Mouse (Mus musculus) adrenal gland, postnatal 14 days (tissue): ENCODE data around the gene Pde10a. TPM values are rescaled to one million over a fixed set of nuclear protein-coding genes. Genes with fewer than 3 reads are reported as not detected.

Experiments used
- DNase-seq: peaks from one replicate; pipeline ENCODE4 v3.0.0; 2021; ENCODE audit warnings: mixed read lengths
- total RNA-seq: library from RNA; stranded (reverse); gene quantifications from 2 replicates; pipeline ENCODE4 v1.2.3, GENCODE M21; 2021

Gene Pde10a
- total RNA-seq, 1 experiment from 2014 or later: 33.0 TPM

GRCm38 (mm10) chr17:8581579-8581978 is 56.4 kb downstream of the Pde10a start:
- no peak for DNase-seq

GRCm38 (mm10) chr17:8592427-8593277 is 67.5 kb downstream of the Pde10a start:
- peak; percentile 87 for DNase-seq

GRCm38 (mm10) chr17:8597790-8598189 is 72.6 kb downstream of the Pde10a start:
- DNase-seq: peak; percentile 72

GRCm38 (mm10) chr17:8602976-8603375 is 77.8 kb downstream of the Pde10a start:
- no peak for DNase-seq

GRCm38 (mm10) chr17:8605921-8606320 is 80.7 kb downstream of the Pde10a start:
- DNase-seq: no peak

GRCm38 (mm10) chr17:8606695-8607094 is 81.5 kb downstream of the Pde10a start:
- no peak for DNase-seq

GRCm38 (mm10) chr17:8611916-8612315 is 86.7 kb downstream of the Pde10a start:
- no peak for DNase-seq

- DNase-seq: peak; percentile 86
Observed at GRCm38 (mm10) chr17:8613882-8614551, 88.8 kb downstream of the Pde10a start.

- DNase-seq: no peak
Observed at GRCm38 (mm10) chr17:8620346-8620745, 95.2 kb downstream of the Pde10a start.

GRCm38 (mm10) chr17:8621105-8621504 is 95.9 kb downstream of the Pde10a start:
- no peak for DNase-seq

- DNase-seq: no peak
Observed at GRCm38 (mm10) chr17:8621906-8622305, 96.7 kb downstream of the Pde10a start.

GRCm38 (mm10) chr17:8626421-8626820 is 101.2 kb downstream of the Pde10a start:
- no peak for DNase-seq

- peak; percentile 1 for DNase-seq
Observed at GRCm38 (mm10) chr17:8631701-8632100, 106.5 kb downstream of the Pde10a start.

- no peak for DNase-seq
Observed at GRCm38 (mm10) chr17:8633596-8633995, 108.4 kb downstream of the Pde10a start.

GRCm38 (mm10) chr17:8634476-8634875 is 109.3 kb downstream of the Pde10a start:
- no peak for DNase-seq

- no peak for DNase-seq
Observed at GRCm38 (mm10) chr17:8636231-8636630, 111.1 kb downstream of the Pde10a start.

- DNase-seq: no peak
Observed at GRCm38 (mm10) chr17:8636691-8637090, 111.5 kb downstream of the Pde10a start.

GRCm38 (mm10) chr17:8637181-8637580 is 112.0 kb downstream of the Pde10a start:
- DNase-seq: no peak

GRCm38 (mm10) chr17:8639703-8640380 is 114.7 kb downstream of the Pde10a start:
- DNase-seq: no peak

- DNase-seq: no peak
Observed at GRCm38 (mm10) chr17:8640741-8641480, 115.7 kb downstream of the Pde10a start.

GRCm38 (mm10) chr17:8641491-8641890 is 116.3 kb downstream of the Pde10a start:
- no peak for DNase-seq

GRCm38 (mm10) chr17:8642356-8642755 is 117.2 kb downstream of the Pde10a start:
- no peak for DNase-seq
